Mouse (Mus musculus) kidney, adult 2 months (tissue): ENCODE results near the gene Tbcd.

Experiments
- CTCF ChIP-seq: fragments of 200-500 bp; conservative IDR thresholded peaks from 2 replicates; pipeline ENCODE4 v1.5.1; 2011; ENCODE audit warnings: low read depth, mild to moderate bottlenecking, control low read depth, low read length, moderate library complexity, mixed read lengths; ENCODE audit not compliant: insufficient read depth, insufficient read length
- POLR2A ChIP-seq: fragments of 200-500 bp; IDR thresholded peaks from one replicate; pipeline ENCODE4 v1.6.1; 2011; ENCODE audit warnings: low read depth, low read length, control low read depth

DNA sequence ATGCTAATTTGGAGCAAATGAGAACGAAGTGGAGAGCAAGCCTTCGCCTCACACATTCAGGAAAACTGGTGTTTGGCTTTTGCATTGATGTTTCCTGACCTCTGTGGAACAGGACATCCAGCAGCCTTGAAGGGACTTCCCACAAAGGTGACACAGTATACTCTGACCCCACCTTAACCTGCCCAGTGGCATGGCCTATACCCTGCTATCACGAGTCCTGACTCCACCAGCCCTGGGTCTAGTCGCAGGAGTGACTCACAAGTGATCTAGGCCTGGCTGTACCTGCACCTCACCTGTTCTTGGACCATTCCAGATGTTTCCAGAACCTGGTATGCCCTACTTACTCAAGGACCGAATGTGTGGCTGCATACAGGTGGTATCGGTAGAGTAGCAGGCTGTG lies 177.8 kb downstream of the Tbcd start:
- TF ChIP-seq CTCF (no peak), POLR2A (no peak)
